Comparison of ENCODE assay signal across 12 mouse cellular contexts in genomic region chr6:101271378-101272135, GRCm38 (mm10).
DNase-seq lines count a peak whose midpoint lies in the region; ATAC-seq lines count a peak whose summit lies in the region.
"Had no signal": no experiment of that assay in that cellular context is flagged by ENCODE, and none has a peak within 500 bp of the region (broad histone marks: within the 10 kb centered on the region; RNA-seq: fewer than 3 reads in every experiment).

No protein-coding gene starts in this region.

- no peaks in the 10 kb centered on the region for H3K27me3 ChIP-seq in heart, embryonic 12.5 days (replicated peaks)
- H3K27me3 ChIP-seq in erythroblast, embryonic 14.5 days (ENCODE audit: control insufficient read depth): no peaks in the 10 kb centered on the region
- peaks cover 36% of the 10 kb centered on the region for H3K27me3 ChIP-seq in forebrain, embryonic 13.5 days
- H3K27me3 ChIP-seq: megakaryocyte, embryonic 14.5 days had no signal

- peaks cover 2% of the 10 kb centered on the region; the same call in 1 of the 2 replicates for H3K36me3 ChIP-seq in heart, embryonic 12.5 days
- no peaks in the 10 kb centered on the region for H3K36me3 ChIP-seq in erythroblast, embryonic 14.5 days (ENCODE audit: control insufficient read depth)
- no peaks in the 10 kb centered on the region for H3K36me3 ChIP-seq in forebrain, embryonic 13.5 days (ENCODE audit: poor library complexity, severe bottlenecking)

- H3K4me3 ChIP-seq in heart, embryonic 12.5 days: no peak overlapping the region; the same call in 1 of the 2 replicates
- peak overlapping the region; percentile 51 for H3K4me3 ChIP-seq in erythroblast, embryonic 14.5 days (replicated peaks)
- H3K4me3 ChIP-seq in forebrain, embryonic 13.5 days: no peak overlapping the region
- H3K4me3 ChIP-seq: megakaryocyte, embryonic 14.5 days had no signal

- intact Hi-C loops in heart, postnatal 25 days (cut with DNase I): no loop called here

- H3K4me1 ChIP-seq in heart, embryonic 12.5 days (replicated peaks): peaks cover 78% of the 10 kb centered on the region
- peaks cover 48% of the 10 kb centered on the region for H3K4me1 ChIP-seq in erythroblast, embryonic 14.5 days (ENCODE audit: control insufficient read depth)
- H3K4me1 ChIP-seq in forebrain, embryonic 13.5 days: peaks cover 24% of the 10 kb centered on the region
- H3K4me1 ChIP-seq: megakaryocyte, embryonic 14.5 days had no signal

- peak; percentile 62; the same call in 1 of the 2 replicates for ATAC-seq in heart, embryonic 12.5 days (ENCODE audit: insufficient number of reproducible peaks, low FRiP score)
- ATAC-seq in forebrain, embryonic 13.5 days: no peak
- ATAC-seq: forebrain, embryonic 16.5 days had no signal

- WGBS in heart, embryonic 12.5 days: 18% methylated on average over 15 of the region's 15 CpGs
- 23% methylated on average over 15 of the region's 15 CpGs for WGBS in forebrain, embryonic 13.5 days

- H3K4me2 ChIP-seq in heart, embryonic 12.5 days: peak overlapping the region; percentile 48
- H3K4me2 ChIP-seq in forebrain, embryonic 13.5 days: no peak overlapping the region

- no peak for DNase-seq in heart, postnatal 25 days (ENCODE audit: low spot score)
- peak; percentile 89 for DNase-seq in kidney, postnatal 14 days
- DNase-seq in spleen, postnatal 10 days (ENCODE audit: low spot score in 2 of 2): peak; percentile 59 to 69
- no peak for DNase-seq in adrenal gland, adult 18-20 months (ENCODE audit: low spot score in 2 of 2)
- no peak for DNase-seq in cerebellum, adult 9-11 months
- DNase-seq: B cell, adult 2 months; cerebellum, adult 8-10 months had no signal

- H3K9ac ChIP-seq in heart, embryonic 12.5 days: peak overlapping the region; percentile 35; the same call in 1 of the 2 replicates
- no peak overlapping the region for H3K9ac ChIP-seq in forebrain, embryonic 13.5 days

- no peaks in the 10 kb centered on the region for H3K9me3 ChIP-seq in heart, embryonic 12.5 days (replicated peaks)
- no peaks in the 10 kb centered on the region for H3K9me3 ChIP-seq in erythroblast, embryonic 14.5 days (ENCODE audit: control insufficient read depth, low read length)
- H3K9me3 ChIP-seq in forebrain, embryonic 13.5 days (replicated peaks): no peaks in the 10 kb centered on the region
- H3K9me3 ChIP-seq: megakaryocyte, embryonic 14.5 days had no signal

- H3K27ac ChIP-seq in heart, embryonic 12.5 days (ENCODE audit: poor library complexity, severe bottlenecking): peak overlapping the region; percentile 88
- no peak overlapping the region for H3K27ac ChIP-seq in forebrain, embryonic 13.5 days

Comparison
In these comparisons a context has a peak if more than half of its experiments do, and no peak if none do; other contexts are left out.
1. DNase-seq: peak in kidney, postnatal 14 days (single experiment) and spleen, postnatal 10 days (2 of 2); none in heart, postnatal 25 days (single experiment), adrenal gland, adult 18-20 months (0 of 2) and cerebellum, adult 9-11 months (single experiment).